Mouse (Mus musculus): ENCODE results near the gene Uba1.
"Not testable (repeated sequence)": the region's sequence is repeated elsewhere in the genome, so short reads cannot be mapped to it uniquely, and the experiment has no call there.

Uba1 gene

DNA sequence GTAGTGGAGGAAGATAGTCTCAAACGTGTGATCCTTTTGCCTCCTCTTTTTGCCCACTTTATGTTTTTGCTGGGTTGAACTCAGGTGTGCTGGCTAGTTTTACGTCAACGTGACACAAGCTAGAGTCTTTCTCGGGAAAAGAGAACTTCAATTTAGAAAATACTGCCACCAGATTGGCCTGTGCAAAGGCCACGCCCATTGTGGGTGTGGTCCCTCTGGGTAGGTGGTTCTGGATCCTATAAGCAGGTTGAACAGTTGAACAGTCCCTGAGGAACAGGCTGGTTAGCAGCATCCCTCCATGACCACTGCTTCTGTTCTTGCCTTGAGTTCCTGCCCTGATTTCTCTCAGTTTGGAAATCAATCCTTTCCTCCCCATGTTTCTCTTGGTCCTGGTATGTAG lies 70.6 kb downstream of the Uba1 start:
- no peak for DNase-seq (ENCODE audit: low read depth)

DNA sequence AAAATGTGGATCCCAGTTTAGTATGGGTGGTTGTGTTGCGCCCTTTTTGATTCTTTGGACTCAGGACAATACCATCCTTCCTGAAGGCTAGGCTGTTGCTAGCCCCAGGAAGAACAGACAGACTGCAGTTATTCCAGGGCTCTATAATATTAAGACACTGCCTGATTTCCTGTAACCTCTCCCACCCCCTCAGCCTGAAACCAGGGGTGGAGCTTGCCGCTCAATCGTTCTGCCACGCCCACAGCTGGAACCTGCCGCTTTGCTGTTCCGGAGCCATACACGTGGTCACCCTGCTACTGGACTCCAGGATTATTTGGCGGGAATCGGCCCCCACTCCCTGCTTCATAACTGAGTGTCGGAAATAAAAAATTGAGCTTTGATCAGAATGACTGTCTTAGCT lies 71.9 kb downstream of the Uba1 start:
- DNase-seq (ENCODE audit: low read depth): not testable (repeated sequence)
